Mouse (Mus musculus) C3H10T1/2 (cell line): Measurements from ENCODE around the gene Cep290. TPM values are rescaled to one million over a fixed set of nuclear protein-coding genes. Genes with fewer than 3 reads are reported as not detected.

Source experiments
- polyA plus RNA-seq, 2 experiments: library from polyadenylated mRNA; unstranded; fragments of >200 nt; fragmentation: generic; extraction: Trizol; gene quantifications; one replicate each; pipeline ENCODE4 v1.2.1; 2012; ENCODE audit warnings: missing spikeins in 2 of 2

Cep290 gene
- under 1 TPM; 0.16 to 0.94 TPM for polyA plus RNA-seq

GRCm38 (mm10) chr10:100487097-100487978 lies at the start of gene Cep290, which contains the start of gene Tmtc3:
Gene Cep290 (plus strand): TSS chr10:100487558.
Gene Tmtc3 (minus strand): TSS chr10:100487350.

GRCm38 (mm10) chr10:100590323-100590722 lies 103.0 kb downstream of the Cep290 start, which contains the start of the genes 4930430F08Rik and 1700017N19Rik:
Gene 4930430F08Rik (minus strand): TSS chr10:100590423.
Gene 1700017N19Rik (plus strand): TSS chr10:100590484.

Other genes starting within 250 kb of the Cep290 start
- gene Gm4301, start 151.9 kb upstream of the Cep290 start, polyA plus RNA-seq: not detected
- not detected for gene Gm4302, start 146.7 kb upstream of the Cep290 start, polyA plus RNA-seq
- gene Gm4303, start 141.6 kb upstream of the Cep290 start, polyA plus RNA-seq: not detected
- gene Gm4305, start 136.5 kb upstream of the Cep290 start, polyA plus RNA-seq: not detected
- gene Gm4307, start 126.2 kb upstream of the Cep290 start, polyA plus RNA-seq: not detected
- gene Gm4312, start 105.0 kb upstream of the Cep290 start, polyA plus RNA-seq: not detected
- gene Tmtc3, start 208 bp upstream of the Cep290 start, polyA plus RNA-seq: 1 to 10 TPM in 1 of 2 experiments, under 1 TPM in 1; 0.14 to 1.1 TPM
- 1 to 10 TPM in 1 of 2 experiments, under 1 TPM in 1; 0.43 to 3.5 TPM for gene 4930430F08Rik, start 102.9 kb downstream of the Cep290 start, polyA plus RNA-seq
- not detected for gene 1700017N19Rik, start 102.9 kb downstream of the Cep290 start, polyA plus RNA-seq